Mouse (Mus musculus): ENCODE measurements around the gene Icmt.

- TF ChIP-seq POLR2AphosphoS2 (IDR thresholded peaks at IDR 0.05; ENCODE audit: insufficient read length, low read depth) (no peak), USF1 (IDR thresholded peaks at IDR 0.05; ENCODE audit: low read depth) (no peak), TCF12 (IDR thresholded peaks at IDR 0.05; ENCODE audit: insufficient read depth, poor library complexity, severe bottlenecking) (no peak), SRF (IDR thresholded peaks at IDR 0.05; ENCODE audit: control insufficient read depth, insufficient read length, low read depth) (no peak), MAX (IDR thresholded peaks at IDR 0.05; ENCODE audit: low read depth) (no peak), POLR2A (IDR thresholded peaks at IDR 0.05; ENCODE audit: insufficient read length, low read depth) (no peak), TCF3 (IDR thresholded peaks at IDR 0.05; ENCODE audit: insufficient read length, low read depth) (no peak), MYOD1 (IDR thresholded peaks at IDR 0.05; ENCODE audit: control insufficient read depth in 1 of 3, insufficient read length in 2 of 3, low read depth in 2 of 3) (no peak), CEBPB (IDR thresholded peaks at IDR 0.05; ENCODE audit: insufficient read depth, poor library complexity, severe bottlenecking) (no peak), E2F4 (IDR thresholded peaks at IDR 0.05; ENCODE audit: insufficient read depth) (no peak)
These were observed 10.8 kb upstream of the Icmt start for GRCm38 (mm10) chr4:152286183-152286582.

Measured in myocyte (in vitro differentiated cells).